Mouse (Mus musculus) urinary bladder, adult 2 months (tissue): Measurements from ENCODE around the gene Mycn. TPM values are rescaled to one million over a fixed set of nuclear protein-coding genes. Genes with fewer than 3 reads are reported as not detected.
A peak's percentile ranks its signal among the peaks of the same experiment; 100 is the strongest.

Experiments
- DNase-seq: peaks from one replicate; pipeline ENCODE4 v3.0.0; 2022; ENCODE audit warnings: low spot score
- polyA plus RNA-seq: library from polyadenylated mRNA; depleted of rRNA; stranded (reverse); fragments of >200 nt; gene quantifications from 2 replicates; pipeline ENCODE4 v1.2.3, GENCODE M21; 2012

Gene Mycn
- polyA plus RNA-seq, 1 experiment, result 0.78 TPM

- no peak for DNase-seq
Measured at GRCm38 (mm10) chr12:12926975-12927527, 14.7 kb downstream of the Mycn start.

GRCm38 (mm10) chr12:12924446-12924845, 17.3 kb downstream of the Mycn start:
- DNase-seq, result no peak

GRCm38 (mm10) chr12:12920166-12921157, 21.3 kb downstream of the Mycn start:
- no peak for DNase-seq

- DNase-seq, result no peak
Measured at GRCm38 (mm10) chr12:12916298-12916697, 25.4 kb downstream of the Mycn start.

- DNase-seq, result no peak
Measured at GRCm38 (mm10) chr12:12910356-12910979, 31.2 kb downstream of the Mycn start.

- DNase-seq, result no peak
Measured at GRCm38 (mm10) chr12:12909631-12910277, 32.0 kb downstream of the Mycn start.

- DNase-seq, result no peak
Measured at GRCm38 (mm10) chr12:12906771-12907170, 34.9 kb downstream of the Mycn start.

- no peak for DNase-seq
Measured at GRCm38 (mm10) chr12:12906321-12906720, 35.4 kb downstream of the Mycn start.

- DNase-seq, result no peak
Measured at GRCm38 (mm10) chr12:12905117-12905516, 36.6 kb downstream of the Mycn start.

- DNase-seq, result peak; percentile 36
Measured at GRCm38 (mm10) chr12:12904512-12904953, 37.2 kb downstream of the Mycn start.

- no peak for DNase-seq
Measured at GRCm38 (mm10) chr12:12904086-12904485, 37.6 kb downstream of the Mycn start.

GRCm38 (mm10) chr12:12902403-12902802, 39.3 kb downstream of the Mycn start:
- DNase-seq, result no peak

GRCm38 (mm10) chr12:12898356-12899126, 43.2 kb downstream of the Mycn start:
- no peak for DNase-seq

GRCm38 (mm10) chr12:12893986-12894385, 47.7 kb downstream of the Mycn start:
- DNase-seq, result no peak

- DNase-seq, result no peak
Measured at GRCm38 (mm10) chr12:12886191-12886889, 55.4 kb downstream of the Mycn start.
